ENCODE assay signal across 25 mouse cellular contexts in the genomic region with DNA sequence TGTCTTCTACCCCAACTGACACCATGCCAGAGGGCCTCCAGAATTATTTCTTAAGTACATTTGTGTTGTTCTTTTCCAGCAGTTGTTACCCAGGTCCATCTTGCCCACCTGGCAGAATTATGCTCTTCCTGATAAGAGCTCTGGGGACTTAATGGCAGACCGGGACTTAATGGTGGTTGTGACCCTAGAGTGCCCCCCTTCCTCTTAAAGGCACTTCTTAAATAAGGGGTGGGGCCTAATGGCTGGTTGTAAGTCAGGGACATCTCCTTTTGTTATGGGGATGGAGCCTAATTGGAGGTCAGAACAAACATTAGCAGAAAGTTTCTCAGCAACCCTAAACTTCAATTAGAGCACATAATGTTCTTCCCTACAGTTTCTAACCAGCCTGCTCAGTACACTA. TPM values are rescaled to one million over a fixed set of nuclear protein-coding genes. Genes with fewer than 3 reads are reported as not detected.
DNase-seq lines count a peak whose midpoint lies in the region; ATAC-seq lines count a peak whose summit lies in the region.
"Had no signal": no experiment of that assay in that cellular context is flagged by ENCODE, and none has a peak within 500 bp of the region (broad histone marks: within the 10 kb centered on the region; RNA-seq: fewer than 3 reads in every experiment).

No protein-coding gene starts in this region.

- H3K4me3 ChIP-seq in heart, embryonic 12.5 days = no peak overlapping the region

- no peak overlapping the region for H3K9ac ChIP-seq in heart, embryonic 12.5 days

- 49% methylated on average over 1 of the region's 1 CpGs for WGBS in heart, embryonic 12.5 days

- ATAC-seq in heart, embryonic 12.5 days (ENCODE audit: insufficient number of reproducible peaks, low FRiP score) = no peak
- ATAC-seq: activated CD4-positive, CD25-positive, alpha-beta regulatory T cell, adult 4 months; CD4-positive, CD25-positive, alpha-beta regulatory T cell, adult 4 months; Patski had no signal

- no peak overlapping the region for H3K4me2 ChIP-seq in heart, embryonic 12.5 days

- H3K27ac ChIP-seq in heart, embryonic 12.5 days (ENCODE audit: poor library complexity, severe bottlenecking) = no peak overlapping the region

- no peaks in the 10 kb centered on the region for H3K36me3 ChIP-seq in heart, embryonic 12.5 days
- H3K36me3 ChIP-seq: G1E had no signal

- H3K27me3 ChIP-seq in heart, embryonic 12.5 days (replicated peaks) = no peaks in the 10 kb centered on the region
- H3K27me3 ChIP-seq: CH12.LX, Patski had no signal

- no peaks in the 10 kb centered on the region for H3K4me1 ChIP-seq in heart, embryonic 12.5 days (replicated peaks)

- peak; percentile 60 for DNase-seq in heart, adult 11 months
- DNase-seq in heart, adult 9 months (ENCODE audit: low spot score in 2 of 2) = no peak
- DNase-seq in ES-CJ7 (ENCODE audit: low read depth, low spot score) = peak; percentile 76
- peak; percentile 75 for DNase-seq in R1 (ENCODE audit: low read depth, low spot score)
- DNase-seq in ZHBTc4 (ENCODE audit: low read depth, low spot score) = peak; percentile 48
- DNase-seq in gastrocnemius, adult 8-10 months (ENCODE audit: low spot score in 2 of 2) = no peak
- DNase-seq in kidney, postnatal 4 days = no peak
- DNase-seq: adrenal gland, adult 2 months; adrenal gland, adult 8-10 months; adrenal gland, postnatal 10 days; adrenal gland, postnatal 14 days; adrenal gland, postnatal 25 days; adrenal gland, postnatal 36 days; B cell, adult 2 months; cerebellum, adult 11 months; cerebellum, adult 11-12 months; cerebellum, adult 18-20 months; cerebellum, adult 2 months; cerebellum, adult 8-10 months had no signal

- no peaks in the 10 kb centered on the region for H3K9me3 ChIP-seq in heart, embryonic 12.5 days (replicated peaks)

RNA-seq across cellular contexts. Expression of gene Cfap46, which starts 42.0 kb away (rescaled TPM):
- total RNA-seq in gastrocnemius, adult 8-10 months (2022) = under 1 TPM in 1 of 4 experiments, not detected in 3; 0.10 TPM
- polyA plus RNA-seq in heart, embryonic 12.5 days (2016; fragmentation: Nextera tagmentation; extraction: Ambion mirVana) = 0.05 TPM in 1 of 2 replicates, not detected in the other
- total RNA-seq: G1E had no signal
- polyA plus RNA-seq: activated CD4-positive, CD25-positive, alpha-beta regulatory T cell, adult 4 months; CD4-positive, CD25-positive, alpha-beta regulatory T cell, adult 4 months; G1E had no signal

Comparison
In these comparisons a context has a peak if more than half of its experiments do, and no peak if none do; other contexts are left out.
1. DNase-seq: peak in heart, adult 11 months (single experiment), ES-CJ7 (single experiment), R1 (single experiment) and ZHBTc4 (single experiment); none in heart, adult 9 months (0 of 2), gastrocnemius, adult 8-10 months (0 of 2) and kidney, postnatal 4 days (0 of 2).